Comparison of ENCODE assay signal across 26 mouse cellular contexts in the genomic region with DNA sequence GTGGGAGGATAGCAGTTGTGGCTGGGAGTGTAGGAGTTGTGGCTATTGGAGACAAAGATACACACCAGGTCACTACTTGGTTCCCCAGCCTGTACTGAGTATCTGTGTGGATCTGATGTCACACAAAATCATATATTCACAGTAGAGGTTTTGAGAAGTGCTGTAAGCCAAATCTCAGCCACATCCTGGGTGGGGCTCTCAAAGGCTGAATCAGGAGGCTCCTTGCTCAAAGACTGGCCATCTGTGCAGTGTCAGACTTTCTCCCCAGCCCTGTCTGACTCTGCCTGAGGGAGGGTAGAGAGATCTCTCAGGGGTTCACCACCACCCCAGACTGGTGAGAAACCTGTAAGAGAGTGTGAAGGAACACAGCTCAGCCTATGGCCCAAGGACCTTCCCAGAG. TPM values are rescaled to one million over a fixed set of nuclear protein-coding genes. Genes with fewer than 3 reads are reported as not detected.
DNase-seq lines count a peak whose midpoint lies in the region; ATAC-seq lines count a peak whose summit lies in the region.
"Had no signal": no experiment of that assay in that cellular context is flagged by ENCODE, and none has a peak within 500 bp of the region (broad histone marks: within the 10 kb centered on the region; RNA-seq: fewer than 3 reads in every experiment).

No protein-coding gene starts in this region.

- H3K9ac ChIP-seq in intestine, embryonic 15.5 days = no peak overlapping the region
- H3K9ac ChIP-seq: embryonic facial prominence, embryonic 12.5 days; forebrain, embryonic 13.5 days; forebrain, embryonic 15.5 days; forebrain, postnatal 0 days had no signal

- H3K79me2 ChIP-seq in macrophage (ENCODE audit: inconsistent target) = no peaks in the 10 kb centered on the region

- peak overlapping the region; percentile 52 for H3K27ac ChIP-seq in macrophage
- H3K27ac ChIP-seq in intestine, embryonic 15.5 days = no peak overlapping the region
- H3K27ac ChIP-seq: embryonic facial prominence, embryonic 10.5 days; embryonic facial prominence, embryonic 12.5 days; forebrain, embryonic 13.5 days; forebrain, embryonic 15.5 days had no signal

- intact Hi-C loops in heart, postnatal 14 days (cut with DNase I) = no loop called here
- intact Hi-C loops in left cerebral cortex, postnatal 10 days (cut with DNase I) = no loop called here

- ATAC-seq in monocyte, adult 5-6 weeks (replicated peaks; ENCODE audit: insufficient number of reproducible peaks, low FRiP score, low TSS enrichment, poor library complexity, severe bottlenecking) = peak; percentile 78
- ATAC-seq in intestine, embryonic 15.5 days = no peak
- ATAC-seq: activated CD4-positive, CD25-positive, alpha-beta regulatory T cell, adult 4 months; CD4-positive, CD25-positive, alpha-beta regulatory T cell, adult 4 months; forebrain, embryonic 13.5 days; forebrain, embryonic 15.5 days; forebrain, postnatal 0 days; Patski had no signal

- no peaks in the 10 kb centered on the region for H3K9me3 ChIP-seq in intestine, embryonic 15.5 days
- H3K9me3 ChIP-seq: embryonic facial prominence, embryonic 10.5 days; embryonic facial prominence, embryonic 12.5 days; forebrain, embryonic 13.5 days; forebrain, embryonic 15.5 days had no signal

- DNase-seq in heart, adult 11 months = peak; percentile 91
- DNase-seq in heart, postnatal 14 days = no peak
- peak; percentile 19 for DNase-seq in 3134 (ENCODE audit: extremely low read depth, insufficient read length, low spot score)
- no peak for DNase-seq in left cerebral cortex, postnatal 10 days (ENCODE audit: extremely low spot score in 1 of 2, low spot score in 2 of 2)
- no peak for DNase-seq in frontal cortex, postnatal 14 days (ENCODE audit: low spot score in 2 of 2)
- DNase-seq: adrenal gland, adult 8-10 months; adrenal gland, postnatal 14 days; adrenal gland, postnatal 36 days; B cell, adult 2 months; cerebellum, postnatal 10 days; forebrain, postnatal 0 days had no signal

- H3K36me3 ChIP-seq in macrophage (ENCODE audit: inconsistent target) = no peaks in the 10 kb centered on the region
- no peaks in the 10 kb centered on the region for H3K36me3 ChIP-seq in intestine, embryonic 15.5 days
- H3K36me3 ChIP-seq: embryonic facial prominence, embryonic 10.5 days; embryonic facial prominence, embryonic 12.5 days; forebrain, embryonic 15.5 days; G1E had no signal

- no peak overlapping the region for H3K4me3 ChIP-seq in macrophage (ENCODE audit: inconsistent target)
- H3K4me3 ChIP-seq in intestine, embryonic 15.5 days (replicated peaks) = no peak overlapping the region
- H3K4me3 ChIP-seq: embryonic facial prominence, embryonic 10.5 days; embryonic facial prominence, embryonic 12.5 days; forebrain, embryonic 13.5 days; forebrain, embryonic 15.5 days had no signal

- no peaks in the 10 kb centered on the region for H3K4me1 ChIP-seq in intestine, embryonic 15.5 days (replicated peaks)
- H3K4me1 ChIP-seq: embryonic facial prominence, embryonic 10.5 days; embryonic facial prominence, embryonic 12.5 days; forebrain, embryonic 13.5 days; forebrain, embryonic 15.5 days had no signal

- H3K27me3 ChIP-seq in intestine, embryonic 15.5 days (replicated peaks) = no peaks in the 10 kb centered on the region
- H3K27me3 ChIP-seq: embryonic facial prominence, embryonic 12.5 days; forebrain, embryonic 13.5 days; forebrain, embryonic 15.5 days; Patski had no signal

- no peak overlapping the region for H3K4me2 ChIP-seq in intestine, embryonic 15.5 days (replicated peaks)
- H3K4me2 ChIP-seq: embryonic facial prominence, embryonic 12.5 days; forebrain, embryonic 13.5 days; forebrain, embryonic 15.5 days had no signal

RNA-seq across cellular contexts. Expression of gene Cd300ld3, which starts 6.3 kb away (rescaled TPM):
- total RNA-seq in heart, postnatal 14 days (2021) = 1 to 10 TPM; 4.9 to 8.1 TPM
- total RNA-seq in macrophage (2018; cell fraction: chromatin; rRNA removed) = 100 to 1,000 TPM in 5 of 26 experiments, 10 to 100 TPM in 21; 11.0 to 163 (median 62.6) TPM
- 100 to 1,000 TPM; 372 to 721 (median 507) TPM for total RNA-seq in macrophage (2018; cell fraction: cytosol; rRNA removed)
- total RNA-seq in macrophage (2018; cell fraction: nucleus; rRNA removed) = 100 to 1,000 TPM in 25 of 26 experiments, 10 to 100 TPM in 1; 38.0 to 419 (median 221) TPM
- 341 to 1,001 TPM (median 699 TPM) in 3 replicates for polyA plus RNA-seq in macrophage (2018)
- total RNA-seq in monocyte, adult 5-6 weeks (2017) = 358 to 471 TPM (median 466 TPM) in 3 replicates
- total RNA-seq in left cerebral cortex, postnatal 10 days (2021) = not detected
- polyA plus RNA-seq in intestine, embryonic 15.5 days (2015; fragmentation: Nextera tagmentation; extraction: Ambion mirVana) = not detected in 2 replicates
- total RNA-seq: adrenal gland, postnatal 14 days; forebrain, postnatal 0 days had no signal
- polyA plus RNA-seq: activated CD4-positive, CD25-positive, alpha-beta regulatory T cell, adult 4 months; CD4-positive, CD25-positive, alpha-beta regulatory T cell, adult 4 months; embryonic facial prominence, embryonic 10.5 days; embryonic facial prominence, embryonic 12.5 days; embryonic facial prominence, embryonic 14.5 days; forebrain, embryonic 11.5 days; forebrain, embryonic 13.5 days; forebrain, embryonic 15.5 days; forebrain, postnatal 0 days; G1E; Patski had no signal

RNA-seq across cellular contexts. Expression of gene Cd300e, which starts 7.4 kb away (rescaled TPM):
- under 1 TPM; 0.17 to 0.20 TPM for total RNA-seq in heart, postnatal 14 days (2021)
- 1 to 10 TPM in 13 of 26 experiments, not detected in 13; 1.1 to 5.0 (median 2.8) TPM for total RNA-seq in macrophage (2018; cell fraction: chromatin; rRNA removed)
- total RNA-seq in macrophage (2018; cell fraction: cytosol; rRNA removed) = 10 to 100 TPM in 13 of 26 experiments, under 1 TPM in 13; 0.13 to 26.6 (median 5.3) TPM
- 10 to 100 TPM in 7 of 26 experiments, 1 to 10 TPM in 7, under 1 TPM in 3, not detected in 9; 0.28 to 30.9 (median 9.5) TPM for total RNA-seq in macrophage (2018; cell fraction: nucleus; rRNA removed)
- polyA plus RNA-seq in macrophage (2018) = 0.23 to 1.8 TPM (median 0.40 TPM) in 3 replicates
- total RNA-seq in monocyte, adult 5-6 weeks (2017) = 160 to 198 TPM (median 162 TPM) in 3 replicates
- not detected for total RNA-seq in left cerebral cortex, postnatal 10 days (2021)
- 0.06 and 0.28 TPM in 2 replicates for polyA plus RNA-seq in intestine, embryonic 15.5 days (2015; fragmentation: Nextera tagmentation; extraction: Ambion mirVana)
- total RNA-seq: CH12.LX; forebrain, postnatal 0 days; G1E had no signal
- polyA plus RNA-seq: activated CD4-positive, CD25-positive, alpha-beta regulatory T cell, adult 4 months; embryonic facial prominence, embryonic 10.5 days; forebrain, embryonic 11.5 days; forebrain, embryonic 13.5 days; forebrain, embryonic 15.5 days; forebrain, postnatal 0 days; G1E had no signal

RNA-seq across cellular contexts. Expression of gene Cd300ld5, which starts 17.0 kb away (rescaled TPM):
- total RNA-seq in heart, postnatal 14 days (2021) = 1 to 10 TPM in 1 of 2 experiments, not detected in 1; 1.4 TPM
- total RNA-seq in macrophage (2018; cell fraction: chromatin; rRNA removed) = 10 to 100 TPM in 7 of 26 experiments, 1 to 10 TPM in 12, not detected in 7; 1.9 to 25.1 (median 6.3) TPM
- 10 to 100 TPM; 24.2 to 76.5 (median 45.6) TPM for total RNA-seq in macrophage (2018; cell fraction: cytosol; rRNA removed)
- total RNA-seq in macrophage (2018; cell fraction: nucleus; rRNA removed) = 10 to 100 TPM in 20 of 26 experiments, 1 to 10 TPM in 5, not detected in 1; 1.9 to 51.3 (median 29.2) TPM
- polyA plus RNA-seq in macrophage (2018) = 8.7 to 52.5 TPM (median 20.9 TPM) in 3 replicates
- not detected in 3 replicates for total RNA-seq in monocyte, adult 5-6 weeks (2017)
- not detected for total RNA-seq in left cerebral cortex, postnatal 10 days (2021)
- not detected in 2 replicates for polyA plus RNA-seq in intestine, embryonic 15.5 days (2015; fragmentation: Nextera tagmentation; extraction: Ambion mirVana)
- total RNA-seq: CH12.LX; forebrain, postnatal 0 days had no signal
- polyA plus RNA-seq: activated CD4-positive, CD25-positive, alpha-beta regulatory T cell, adult 4 months; CD4-positive, CD25-positive, alpha-beta regulatory T cell, adult 4 months; cortical plate, adult 2 months; embryonic facial prominence, embryonic 10.5 days; embryonic facial prominence, embryonic 12.5 days; embryonic facial prominence, embryonic 14.5 days; forebrain, embryonic 11.5 days; forebrain, embryonic 13.5 days; forebrain, embryonic 15.5 days; forebrain, postnatal 0 days; G1E; Patski had no signal

RNA-seq across cellular contexts. Expression of gene Cd300ld4, which starts 27.7 kb away (rescaled TPM):
- total RNA-seq in heart, postnatal 14 days (2021) = not detected
- 10 to 100 TPM in 19 of 26 experiments, 1 to 10 TPM in 5, not detected in 2; 2.3 to 37.8 (median 14.7) TPM for total RNA-seq in macrophage (2018; cell fraction: chromatin; rRNA removed)
- total RNA-seq in macrophage (2018; cell fraction: cytosol; rRNA removed) = 10 to 100 TPM; 27.8 to 85.6 (median 43.7) TPM
- total RNA-seq in macrophage (2018; cell fraction: nucleus; rRNA removed) = 10 to 100 TPM in 25 of 26 experiments, not detected in 1; 11.3 to 69.6 (median 35.1) TPM
- 22.8 to 58.2 TPM (median 33.8 TPM) in 3 replicates for polyA plus RNA-seq in macrophage (2018)
- 0.97 TPM in 1 of 3 replicates, not detected in the others for total RNA-seq in monocyte, adult 5-6 weeks (2017)
- total RNA-seq in left cerebral cortex, postnatal 10 days (2021) = under 1 TPM in 1 of 2 experiments, not detected in 1; 0.66 TPM
- polyA plus RNA-seq in intestine, embryonic 15.5 days (2015; fragmentation: Nextera tagmentation; extraction: Ambion mirVana) = not detected in 2 replicates
- total RNA-seq: adrenal gland, adult 8-10 months; adrenal gland, postnatal 14 days; CH12.LX; forebrain, postnatal 0 days; G1E had no signal
- polyA plus RNA-seq: activated CD4-positive, CD25-positive, alpha-beta regulatory T cell, adult 4 months; CD4-positive, CD25-positive, alpha-beta regulatory T cell, adult 4 months; embryonic facial prominence, embryonic 10.5 days; embryonic facial prominence, embryonic 12.5 days; embryonic facial prominence, embryonic 14.5 days; forebrain, embryonic 11.5 days; forebrain, embryonic 13.5 days; forebrain, embryonic 15.5 days; forebrain, postnatal 0 days; G1E; Patski had no signal

RNA-seq across cellular contexts. Expression of gene Rab37, which starts 36.7 kb away (rescaled TPM):
- 1 to 10 TPM in 1 of 2 experiments, under 1 TPM in 1; 1.00 to 1.3 TPM for total RNA-seq in heart, postnatal 14 days (2021)
- 1 to 10 TPM in 3 of 26 experiments, under 1 TPM in 10, not detected in 13; 0.36 to 1.7 (median 0.81) TPM for total RNA-seq in macrophage (2018; cell fraction: chromatin; rRNA removed)
- 1 to 10 TPM in 6 of 26 experiments, under 1 TPM in 20; 0.53 to 1.4 (median 0.88) TPM for total RNA-seq in macrophage (2018; cell fraction: cytosol; rRNA removed)
- total RNA-seq in macrophage (2018; cell fraction: nucleus; rRNA removed) = 1 to 10 TPM in 4 of 26 experiments, under 1 TPM in 19, not detected in 3; 0.23 to 1.5 (median 0.68) TPM
- 0.43 to 1.1 TPM (median 0.64 TPM) in 3 replicates for polyA plus RNA-seq in macrophage (2018)
- total RNA-seq in monocyte, adult 5-6 weeks (2017) = 31.7 to 64.8 TPM (median 33.2 TPM) in 3 replicates
- under 1 TPM; 0.39 to 0.51 TPM for total RNA-seq in left cerebral cortex, postnatal 10 days (2021)
- polyA plus RNA-seq in intestine, embryonic 15.5 days (2015; fragmentation: Nextera tagmentation; extraction: Ambion mirVana) = 3.6 and 3.7 TPM in 2 replicates

Comparison
In these comparisons a context has a peak if more than half of its experiments do, and no peak if none do; other contexts are left out.
1. DNase-seq: peak in heart, adult 11 months (single experiment) and 3134 (single experiment); none in heart, postnatal 14 days (0 of 2), left cerebral cortex, postnatal 10 days (0 of 2) and frontal cortex, postnatal 14 days (0 of 2).
2. RNA of gene Cd300ld3, which starts 6.3 kb away (total RNA-seq): 358 to 471 TPM in monocyte, adult 5-6 weeks; 4.9 to 8.1 TPM in heart, postnatal 14 days and not detected in left cerebral cortex, postnatal 10 days; every median in the first group is over 10 times any median in the second.
3. RNA of gene Cd300e, which starts 7.4 kb away (total RNA-seq): 160 to 198 TPM in monocyte, adult 5-6 weeks; 0.17 to 0.20 TPM in heart, postnatal 14 days and not detected in left cerebral cortex, postnatal 10 days; every median in the first group is over 100 times any median in the second.